Mouse (Mus musculus) fibroblast of lung, adult 2 months (primary cell): Measurements from ENCODE around the gene Enpp4.
A peak's percentile ranks its signal among the peaks of the same experiment; 100 is the strongest.

Source experiments
- DNase-seq: peaks from one replicate; pipeline ENCODE4 v3.0.0-alpha.2; 2011; ENCODE audit warnings: low read depth

Gene Enpp4

DNA sequence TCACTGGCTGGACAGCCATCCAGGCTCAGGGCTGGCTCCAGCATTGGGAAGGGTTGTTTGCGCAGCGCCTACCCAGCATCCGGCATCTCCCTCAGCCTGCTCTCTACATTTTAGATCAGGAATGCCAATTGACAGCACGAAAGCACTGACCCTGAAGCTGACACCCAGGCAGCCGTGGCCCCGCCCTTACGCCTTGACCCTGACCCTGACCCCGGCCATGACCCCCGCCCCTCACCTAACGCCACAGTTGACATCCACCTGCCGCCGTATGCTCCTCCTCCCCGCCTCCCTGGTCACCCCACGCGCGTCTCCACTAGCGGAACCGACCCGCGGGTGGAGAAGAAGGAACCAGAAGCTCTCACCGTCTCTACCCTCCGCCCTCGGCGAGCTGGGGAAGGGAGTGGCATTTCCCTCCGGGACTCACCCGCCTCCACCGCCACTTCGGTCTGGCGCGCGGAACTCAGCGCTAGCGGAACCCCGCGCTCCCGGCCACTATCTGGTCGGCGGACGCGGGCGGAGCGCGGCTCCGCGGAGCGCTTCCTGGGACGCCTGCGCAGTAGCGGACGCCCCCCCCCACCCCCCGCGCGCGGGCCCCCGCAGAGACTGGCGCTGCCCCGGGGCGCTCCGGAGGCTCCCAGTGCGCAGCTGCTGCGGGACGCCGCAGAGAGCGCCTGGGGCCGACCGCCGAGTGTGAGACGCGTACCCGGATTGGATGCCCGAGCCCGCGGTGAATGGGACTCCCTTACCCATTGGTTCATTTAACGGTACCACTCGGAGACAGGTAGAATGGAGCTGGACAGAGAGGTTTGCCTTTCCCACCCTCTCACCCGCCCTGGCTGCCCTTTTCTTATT is at the start of gene Enpp4:
Gene Enpp4, minus strand, starts transcription at position 523 of the 852 bp plus-strand sequence.
- peak; percentile 61 for DNase-seq

DNA sequence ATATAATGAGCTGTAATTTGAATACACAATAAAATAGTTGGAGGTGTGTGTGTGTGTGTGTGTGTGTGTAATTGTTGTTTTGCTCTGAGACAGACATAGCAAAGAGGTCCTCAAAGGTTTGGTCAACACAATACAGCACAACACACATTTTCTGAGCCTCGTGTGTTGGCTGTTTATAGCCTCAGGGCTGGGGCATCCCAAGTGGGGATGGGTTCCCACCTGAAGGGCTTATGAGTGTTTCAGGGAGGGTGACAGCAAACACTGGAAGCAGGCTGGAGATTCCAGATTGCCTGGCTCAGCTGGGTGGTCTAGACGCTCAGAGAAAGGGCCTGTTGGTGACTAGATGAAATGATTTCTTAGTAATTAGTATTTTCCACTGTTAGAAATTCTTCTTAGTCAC is 49.6 kb upstream of the Enpp4 start:
- DNase-seq: no peak

DNA sequence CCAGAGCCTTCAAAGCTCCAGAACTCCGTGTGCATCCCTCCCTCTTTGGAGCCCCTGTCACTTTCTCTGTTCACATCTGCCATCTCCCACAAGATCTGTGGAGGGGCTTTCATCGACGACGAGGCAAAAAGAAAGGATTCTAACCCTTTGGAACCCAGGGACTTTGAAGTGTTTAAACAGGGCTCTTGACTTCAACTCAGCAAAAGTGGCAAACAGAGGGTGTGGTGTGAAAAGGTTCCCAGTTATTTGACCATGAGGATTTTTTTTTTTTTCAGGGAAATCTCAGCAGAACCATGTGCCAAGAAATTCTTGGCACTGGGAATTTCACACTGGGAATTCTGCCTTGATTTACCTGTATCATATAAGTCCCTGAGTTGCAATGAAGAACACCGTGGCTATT is 48.3 kb upstream of the Enpp4 start:
- no peak for DNase-seq

DNA sequence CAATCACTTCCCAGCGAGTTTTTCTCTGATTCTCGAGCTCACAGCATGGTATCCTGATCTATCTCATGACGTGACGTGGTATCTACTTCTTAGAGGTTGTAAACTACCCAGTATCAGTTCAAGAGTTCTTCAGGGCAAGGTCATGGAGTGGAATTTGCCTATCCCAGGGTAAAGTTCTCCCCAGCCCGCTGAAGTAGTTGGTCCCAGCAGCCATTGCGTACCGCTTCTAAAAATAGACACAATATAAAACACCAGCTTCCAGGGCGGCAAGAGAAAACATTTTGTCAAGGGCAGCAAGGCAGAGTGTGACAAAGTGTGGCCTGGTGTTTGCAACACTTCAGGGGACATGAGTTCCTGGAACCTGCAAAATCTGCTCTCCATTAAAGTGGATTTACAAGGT is 46.3 kb upstream of the Enpp4 start:
- DNase-seq: no peak

DNA sequence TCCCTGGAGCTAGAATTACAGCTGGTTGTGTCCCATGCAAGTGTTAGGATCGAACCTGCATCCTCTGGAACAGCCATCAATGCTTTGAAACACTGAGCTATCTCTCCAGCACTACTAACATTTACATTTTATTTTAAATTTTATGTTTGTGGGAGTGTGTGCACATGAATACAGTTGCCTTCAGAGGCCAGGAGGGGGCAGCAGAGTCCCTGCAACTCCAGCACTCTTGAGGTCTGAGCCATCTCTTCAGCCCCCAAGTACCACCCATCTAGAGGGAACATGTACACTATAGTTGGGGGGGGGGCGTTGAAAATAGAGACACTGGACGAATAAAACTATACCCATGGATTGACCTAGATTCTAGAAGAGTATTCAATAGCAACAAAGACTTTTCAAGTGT is 45.5 kb upstream of the Enpp4 start:
- DNase-seq: no peak

DNA sequence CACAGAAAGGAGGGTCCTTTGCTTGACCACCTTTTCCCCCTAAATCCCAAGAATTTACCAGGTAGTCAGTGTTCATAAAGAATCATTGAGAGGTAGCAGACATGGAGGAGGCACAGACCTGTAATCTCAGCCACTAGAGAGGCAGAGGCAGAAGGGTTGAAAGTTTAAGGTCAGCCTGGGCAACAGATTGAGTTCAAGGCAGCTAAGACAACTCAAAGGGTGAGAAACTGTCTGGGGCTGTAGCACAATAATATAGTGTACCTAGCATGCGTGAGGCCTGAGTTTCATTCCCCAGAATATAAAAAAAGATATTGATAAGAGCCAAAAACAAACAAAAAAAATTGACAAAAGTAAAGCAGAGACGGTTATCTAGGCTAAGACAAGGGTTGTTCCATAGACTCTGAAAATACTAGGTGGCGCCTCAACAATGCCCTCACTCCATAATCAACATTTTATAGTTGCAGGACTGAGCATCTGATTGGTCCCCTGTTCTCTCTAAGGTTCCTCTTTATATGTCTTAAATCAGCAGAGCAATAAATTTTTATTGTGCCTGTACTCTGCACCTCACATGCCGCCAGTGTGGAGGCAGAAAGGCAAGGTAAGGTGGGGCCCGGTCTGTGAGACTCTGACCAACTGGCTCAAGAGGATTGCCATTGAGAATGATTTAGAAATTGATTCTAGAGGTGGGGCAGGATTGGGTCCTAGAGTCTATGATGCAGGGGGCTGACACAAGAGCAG is 42.7 kb upstream of the Enpp4 start:
- DNase-seq: no peak

DNA sequence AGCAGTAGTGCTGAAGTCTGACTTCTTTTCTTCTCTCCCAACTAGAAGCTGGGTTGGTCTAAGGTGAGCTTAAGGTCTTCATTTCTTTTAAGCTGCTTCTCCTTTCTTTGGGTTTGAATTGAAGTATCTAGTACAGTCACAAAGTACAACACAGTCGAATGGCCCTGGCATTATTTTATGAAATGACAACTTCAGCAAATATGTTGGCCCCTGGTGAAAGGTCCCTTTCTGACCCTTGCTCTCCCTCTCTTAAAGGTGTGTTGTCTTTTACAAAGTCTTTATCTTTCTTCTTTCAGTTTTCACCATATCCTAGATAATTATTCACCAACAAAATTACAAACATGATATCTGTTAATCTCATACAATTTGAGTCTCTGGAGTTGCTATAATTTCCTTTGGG is 40.2 kb upstream of the Enpp4 start:
- no peak for DNase-seq

DNA sequence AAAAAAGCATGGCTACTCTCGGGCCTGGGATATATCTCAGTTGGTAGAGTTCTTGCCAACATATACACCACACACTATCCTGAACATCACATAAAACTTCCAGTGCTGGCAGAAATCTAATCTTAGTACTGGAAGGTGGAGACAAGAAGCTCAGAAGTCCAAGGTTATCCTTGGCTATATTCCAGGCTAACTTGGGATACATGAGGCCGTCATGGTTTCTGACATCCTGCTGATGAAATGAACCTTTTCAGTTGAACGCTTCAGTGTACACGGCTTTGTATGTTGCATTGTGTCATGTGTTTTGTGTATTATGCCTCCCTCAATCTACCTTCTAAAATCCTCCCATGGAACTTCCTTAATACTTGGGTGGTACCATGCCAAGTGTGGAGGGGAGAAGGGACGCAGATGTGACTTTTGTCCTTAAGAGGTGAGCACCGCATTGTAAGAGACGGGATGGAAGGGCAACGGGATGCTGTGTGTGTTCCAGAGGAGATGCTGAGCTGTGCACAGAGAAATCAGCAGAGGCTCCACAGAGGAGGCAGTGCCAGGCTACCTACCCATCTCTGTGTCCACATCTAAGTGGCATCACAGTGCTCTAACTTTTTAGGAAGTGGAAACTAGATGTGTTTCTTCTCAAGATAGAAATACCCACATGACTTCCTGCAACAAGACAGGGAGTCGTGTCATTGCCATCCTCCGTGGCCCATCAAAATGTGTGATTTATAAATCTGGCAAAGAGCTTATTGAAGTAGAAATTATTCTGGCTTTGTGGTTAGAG is 31.4 kb upstream of the Enpp4 start:
- DNase-seq: no peak

DNA sequence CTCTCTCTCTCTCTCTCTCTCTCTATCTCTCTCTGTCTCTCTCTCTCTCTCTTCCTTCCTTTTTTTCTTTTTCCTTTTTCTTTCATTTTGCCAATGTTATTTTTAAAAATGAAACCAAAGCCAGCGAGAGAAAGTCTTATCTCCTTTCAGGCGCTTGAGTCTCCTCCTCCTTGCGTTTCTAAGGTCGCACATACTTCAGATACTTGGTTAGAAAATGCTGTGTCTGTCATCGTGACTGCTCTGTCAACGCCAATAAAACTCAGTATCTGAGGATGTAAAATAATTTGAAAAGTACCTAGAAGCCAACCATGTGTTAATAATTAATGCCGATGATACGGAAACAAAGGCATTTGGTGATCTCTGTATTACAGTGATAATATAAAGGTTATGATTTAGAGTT is 30.4 kb upstream of the Enpp4 start:
- DNase-seq: no peak

DNA sequence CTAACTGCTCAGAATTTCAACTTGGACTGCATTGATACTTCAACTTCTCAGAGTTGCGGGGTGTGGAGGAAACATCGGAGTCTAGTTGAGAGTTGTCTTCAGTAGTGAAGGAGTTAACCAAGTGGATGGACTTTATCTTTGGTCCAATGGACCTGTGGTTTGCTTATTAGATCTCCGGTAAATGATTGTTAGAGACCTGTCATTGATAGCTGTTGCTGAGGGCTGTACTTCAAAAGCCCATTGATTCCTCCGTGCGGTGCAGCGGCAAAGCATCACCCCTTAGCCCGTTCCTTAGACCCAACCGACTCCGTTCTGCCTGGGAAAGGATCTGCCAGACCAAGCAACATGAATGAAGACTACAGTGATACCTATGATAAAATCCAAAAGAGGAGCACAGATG is 28.9 kb upstream of the Enpp4 start:
- DNase-seq: no peak

DNA sequence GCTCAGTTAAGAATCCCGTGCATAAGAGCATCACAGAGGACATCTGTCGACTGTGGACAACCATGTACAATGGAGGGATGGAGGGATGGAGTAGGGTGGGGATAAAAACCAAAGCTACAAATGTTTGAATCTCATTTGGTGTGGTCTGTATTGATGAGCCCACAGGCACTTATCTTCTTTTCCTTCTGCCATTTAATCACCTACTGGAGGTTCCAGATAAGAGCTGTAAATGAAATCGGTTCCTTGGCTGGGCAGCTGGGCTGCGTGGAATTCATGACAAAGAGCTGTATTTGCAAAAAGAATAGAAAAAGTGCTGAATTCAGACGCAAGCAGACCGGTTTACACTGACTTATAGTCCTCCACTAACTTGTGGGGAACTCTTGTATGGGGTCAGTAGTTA is 28.5 kb upstream of the Enpp4 start:
- no peak for DNase-seq

DNA sequence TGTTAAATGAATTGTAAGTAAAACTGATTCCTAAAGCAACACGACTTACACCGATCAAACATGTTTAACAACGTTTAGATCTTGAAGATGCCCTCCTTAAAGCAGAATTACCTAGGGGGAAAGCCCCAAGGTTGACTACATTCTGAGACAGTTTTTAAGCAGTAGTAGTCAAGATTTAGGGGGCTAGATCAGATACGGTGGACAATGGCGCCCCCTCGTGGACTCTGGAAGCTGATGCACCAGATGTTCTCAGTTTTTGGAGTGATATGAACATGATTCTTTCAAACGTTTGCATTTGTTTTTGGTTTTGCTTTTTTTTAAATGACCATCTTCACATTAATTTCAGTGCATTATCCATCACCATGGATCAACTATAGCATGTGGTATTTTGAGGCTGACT is 24.8 kb upstream of the Enpp4 start:
- peak; percentile 36 for DNase-seq

DNA sequence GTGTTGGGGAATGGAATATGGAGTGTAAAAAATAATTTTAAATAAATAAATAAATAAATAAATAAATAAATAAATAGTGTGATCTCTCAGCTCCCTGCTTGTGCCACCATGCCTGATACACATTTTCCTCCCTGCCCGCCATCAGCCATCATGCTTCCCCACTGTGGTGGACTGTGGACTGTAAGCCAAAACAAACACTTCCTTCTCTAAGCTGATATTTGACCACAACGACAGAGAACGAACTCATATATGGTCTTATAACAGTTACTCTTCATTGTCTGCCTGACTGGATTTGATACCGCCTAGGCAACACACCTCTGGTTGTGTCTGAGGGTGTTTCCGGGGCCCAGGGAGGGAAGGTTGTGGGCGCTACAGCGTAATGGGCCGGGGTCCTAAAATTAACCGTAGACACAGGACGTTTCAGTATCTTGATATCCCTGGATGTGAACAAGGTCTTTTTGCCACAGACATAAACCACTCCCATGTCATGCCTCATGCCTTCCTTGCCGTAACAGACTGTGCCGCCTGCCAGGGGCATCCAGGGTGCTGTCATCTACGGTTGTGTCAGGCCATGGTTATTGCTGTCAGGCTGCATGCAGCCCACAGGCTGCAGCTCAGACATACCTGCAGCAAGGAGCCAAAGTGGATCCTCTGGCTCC is 23.6 kb upstream of the Enpp4 start:
- DNase-seq: no peak

DNA sequence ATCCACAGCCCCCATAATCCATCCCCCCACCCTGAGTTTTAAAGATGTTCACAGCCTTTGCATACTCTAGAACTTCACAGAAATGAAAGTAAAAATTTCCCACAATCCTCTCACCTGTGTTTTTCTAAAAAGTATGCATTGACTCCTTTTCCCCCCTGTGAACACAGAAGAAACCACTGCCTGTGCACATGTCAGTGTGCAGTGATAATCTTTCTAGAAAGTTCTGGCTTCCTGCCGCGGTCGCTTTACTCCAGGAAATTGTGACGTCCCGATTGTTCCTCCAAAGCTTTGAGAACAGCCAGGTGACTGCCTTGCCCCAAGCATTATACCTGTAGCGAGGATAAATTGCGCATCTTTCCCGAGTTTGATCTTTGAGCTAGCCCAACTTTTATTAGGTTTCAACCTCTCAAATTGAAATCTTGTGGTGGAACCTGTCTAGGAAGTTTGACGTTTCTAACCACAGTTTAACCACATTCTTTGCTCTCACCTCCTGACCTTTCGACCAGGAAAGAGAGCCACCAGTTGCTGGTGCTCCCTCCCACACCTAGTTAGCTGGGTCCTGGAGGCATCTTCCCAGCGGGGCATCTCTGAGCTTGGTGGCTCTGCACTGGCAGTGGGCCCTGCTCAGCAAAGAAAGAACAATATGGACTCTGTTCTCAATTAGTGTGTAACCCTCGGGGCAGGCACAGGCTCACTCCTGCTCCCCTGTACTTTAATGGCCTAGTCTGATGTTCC is 15.9 kb upstream of the Enpp4 start:
- DNase-seq: no peak

DNA sequence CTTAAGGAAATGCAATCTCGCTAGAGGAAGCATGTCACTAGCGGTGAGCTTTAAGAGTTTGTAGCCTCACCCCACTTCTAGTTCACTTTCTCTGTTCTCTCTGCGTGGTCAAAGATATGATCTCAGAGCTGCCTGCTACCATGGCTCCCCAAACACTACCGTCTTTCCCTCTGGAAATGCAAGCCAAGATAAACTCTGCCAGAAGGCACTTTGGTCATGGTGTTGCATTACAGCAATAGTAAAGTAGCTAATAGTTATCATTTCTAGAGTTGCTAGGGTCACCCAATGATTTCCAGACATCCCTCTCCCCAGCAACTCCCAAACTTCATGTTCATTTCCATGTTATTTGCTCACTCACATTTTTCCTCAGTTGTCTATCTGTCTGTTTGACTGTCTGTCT is 12.6 kb upstream of the Enpp4 start:
- DNase-seq: no peak

DNA sequence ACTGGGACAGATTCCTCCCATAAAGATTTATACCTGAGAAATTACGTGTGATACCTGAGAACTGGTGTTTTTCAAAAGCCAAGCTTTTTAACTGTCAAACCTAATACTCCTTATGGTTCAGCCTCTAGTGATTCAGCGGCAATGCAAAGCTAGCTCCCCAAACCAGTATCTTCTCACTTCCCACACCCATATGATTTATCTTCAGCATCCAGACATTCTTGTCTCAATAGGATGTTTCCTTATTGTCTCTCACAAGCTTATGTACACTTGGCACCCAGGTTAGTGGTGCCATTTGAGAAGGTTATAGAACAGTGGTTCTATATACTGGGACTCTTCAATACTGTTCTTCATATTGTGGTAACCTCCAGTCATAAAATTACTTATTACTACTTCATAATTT is 12.1 kb upstream of the Enpp4 start:
- DNase-seq: no peak

DNA sequence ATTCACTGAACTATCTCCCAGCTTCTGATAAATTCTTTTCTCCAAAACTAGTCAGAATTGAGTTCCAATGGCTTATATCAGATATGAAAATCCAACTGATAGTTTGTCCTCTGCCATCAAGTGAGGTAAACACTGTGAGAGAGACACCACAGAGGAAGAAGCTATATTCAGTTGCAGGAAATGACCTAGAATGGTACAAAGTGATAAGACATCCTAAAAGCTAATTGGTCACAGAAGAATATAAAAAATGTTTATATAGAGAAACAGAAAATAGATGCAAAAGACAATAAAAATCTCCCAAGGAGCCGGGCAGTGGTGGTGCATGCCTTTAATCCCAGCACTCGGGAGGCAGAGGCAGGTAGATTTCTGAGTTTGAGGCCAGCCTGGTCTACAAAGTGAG is 11.0 kb upstream of the Enpp4 start:
- no peak for DNase-seq

DNA sequence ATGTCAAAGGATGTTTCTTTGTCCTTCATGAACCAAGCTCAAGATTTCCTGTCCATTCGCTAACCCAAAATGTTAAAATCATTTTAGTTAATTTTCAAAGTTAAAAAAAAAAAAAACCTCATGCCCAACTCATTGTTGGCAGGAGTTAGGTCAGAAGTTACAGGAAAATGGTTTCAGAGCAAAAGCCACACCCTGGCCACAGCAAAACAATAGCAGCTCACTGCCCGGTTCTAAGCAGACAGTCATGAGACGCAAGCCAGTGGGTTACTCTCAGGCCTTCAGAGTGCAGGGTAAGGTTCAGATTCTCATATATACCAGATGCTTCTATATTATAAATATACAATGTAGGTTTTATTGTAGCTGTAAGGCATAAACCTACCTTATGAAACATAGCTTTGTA is 2.7 kb upstream of the Enpp4 start:
- no peak for DNase-seq

DNA sequence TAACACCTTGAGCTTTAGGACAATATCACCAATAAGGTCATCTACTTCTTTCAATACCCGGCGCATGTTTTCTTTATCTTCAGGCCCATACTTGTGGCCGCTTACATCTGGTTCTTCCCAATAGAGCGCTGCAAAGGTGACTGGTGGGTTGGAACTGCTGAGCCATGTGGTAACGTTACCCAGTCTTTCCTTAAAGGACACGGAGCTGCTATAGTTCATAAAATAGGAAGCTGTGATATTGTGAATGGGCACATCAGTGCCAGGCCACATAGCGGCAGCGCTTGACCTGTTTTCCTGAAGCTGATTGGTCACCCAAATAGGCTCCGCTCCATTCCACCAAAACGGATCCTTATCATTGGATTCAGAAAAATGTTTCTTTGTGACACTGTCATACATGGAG is 3.6 kb downstream of the Enpp4 start:
- no peak for DNase-seq

DNA sequence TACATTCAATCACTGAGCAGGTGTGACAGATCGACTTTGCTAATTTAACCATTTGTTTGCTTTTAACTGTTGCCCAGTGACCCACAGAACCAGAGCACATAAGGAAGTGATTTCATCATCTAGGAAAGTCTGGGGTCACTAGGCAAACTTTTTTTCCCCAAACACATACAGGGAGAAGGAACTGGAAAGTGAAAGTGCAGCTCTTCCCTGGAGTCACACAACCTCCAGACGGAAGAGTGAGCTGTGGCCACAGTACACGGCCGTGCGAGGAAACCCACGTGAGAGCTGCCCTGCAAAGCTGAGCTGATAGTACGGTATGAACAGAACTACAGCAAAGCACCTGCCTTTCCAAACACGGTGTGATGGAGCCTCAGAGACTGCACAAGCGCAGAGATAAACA is 4.7 kb downstream of the Enpp4 start:
- DNase-seq: no peak

DNA sequence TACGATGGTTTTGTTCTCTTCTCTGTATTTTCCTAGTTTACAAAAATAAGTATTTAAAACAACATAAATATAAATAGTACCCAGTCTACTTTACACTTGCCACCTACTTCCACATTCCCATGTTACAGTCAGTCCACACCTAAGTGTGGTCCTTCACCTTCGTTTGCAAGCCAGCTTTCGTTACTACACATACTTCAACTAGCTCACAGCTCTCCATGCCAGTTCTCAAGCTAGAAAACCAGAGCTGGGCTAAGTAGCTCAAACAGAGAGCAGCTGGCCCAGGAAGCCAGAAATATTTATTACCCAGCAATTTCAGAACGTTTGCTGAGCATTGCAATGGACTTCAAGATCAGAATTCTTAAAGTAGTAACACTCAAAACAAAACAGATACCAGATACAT is 5.1 kb downstream of the Enpp4 start:
- no peak for DNase-seq

DNA sequence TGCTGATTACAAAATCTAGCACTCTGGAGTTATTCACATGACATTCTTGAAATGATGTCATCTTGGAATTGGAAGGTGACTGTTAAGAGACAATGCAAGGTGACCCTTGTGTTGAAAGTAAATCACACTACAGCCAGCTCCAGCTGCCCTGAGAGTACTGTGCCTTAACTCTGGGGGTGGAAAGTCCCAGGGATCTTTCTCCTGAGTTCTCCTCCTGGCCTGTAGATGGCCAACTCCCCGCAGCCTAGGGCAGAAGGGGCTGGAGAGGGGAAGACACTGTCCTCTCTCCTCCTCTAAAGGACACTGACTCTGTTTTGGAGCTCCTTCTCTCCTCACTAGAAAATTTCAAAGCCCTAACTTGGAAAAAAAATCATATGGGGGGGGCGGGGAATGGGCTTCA is 14.1 kb downstream of the Enpp4 start:
- DNase-seq: no peak
